Mouse (Mus musculus) lung, embryonic 16.5 days (tissue): ENCODE results near the gene Ethe1. TPM values are rescaled to one million over a fixed set of nuclear protein-coding genes. Genes with fewer than 3 reads are reported as not detected.
A peak's percentile ranks its signal among the peaks of the same experiment; 100 is the strongest.

Experiments used
- ATAC-seq: fragments of 200-750 bp; cut with Nextera tagmentation; 2 replicates; pipeline ENCODE4 v1.8.0; 2017; ENCODE audit warnings: low read depth, mild to moderate bottlenecking, moderate library complexity
- H3K27ac ChIP-seq: fragments of 300-500 bp; sonication (generic); 2 replicates; pipeline ENCODE4 v1.5.1; 2014; ENCODE audit warnings: mild to moderate bottlenecking, control low read depth, low read length
- H3K27me3 ChIP-seq: fragments of 300-500 bp; sonication (generic); 2 replicates; pipeline ENCODE4 v1.6.1; 2014; ENCODE audit warnings: low read depth, low read length, mixed read lengths; ENCODE audit not compliant: control insufficient read depth, insufficient read depth
- H3K36me3 ChIP-seq: fragments of 300-500 bp; sonication (generic); 2 replicates; pipeline ENCODE4 v1.6.1; 2014; ENCODE audit warnings: low read length; ENCODE audit not compliant: control insufficient read depth, insufficient read depth
- H3K4me1 ChIP-seq: fragments of 300-500 bp; sonication (generic); replicated peaks from 2 replicates; pipeline ENCODE4 v1.6.1; 2014; ENCODE audit warnings: low read length, mixed read lengths; ENCODE audit not compliant: control insufficient read depth, insufficient read depth
- H3K4me2 ChIP-seq: fragments of 300-500 bp; sonication (generic); 2 replicates; pipeline ENCODE4 v1.6.1; 2014; ENCODE audit warnings: low read depth, low read length, control low read depth
- H3K4me3 ChIP-seq: fragments of 300-500 bp; sonication (generic); 2 replicates; pipeline ENCODE4 v1.5.1; 2014; ENCODE audit warnings: mild to moderate bottlenecking, low read length, control low read depth
- H3K9ac ChIP-seq: fragments of 300-500 bp; sonication (generic); 2 replicates; pipeline ENCODE4 v1.6.1; 2014; ENCODE audit warnings: low read length, control low read depth
- H3K9me3 ChIP-seq: fragments of 300-500 bp; sonication (generic); 2 replicates; pipeline ENCODE4 v1.6.1; 2016; ENCODE audit warnings: low read length; ENCODE audit not compliant: control insufficient read depth
- WGBS: fragments of 180-500 bp; shearing (Covaris S2); extraction: QIAGEN DNeasy Blood & Tissue Kit; methylation state at CpG from one replicate; pipeline ENCODE4 v1.1.7; 2014; 5-methylcytosine and 5-hydroxymethylcytosine counted together
- polyA plus RNA-seq: library from polyadenylated mRNA; unstranded; fragments of >200 nt; fragmentation: Nextera tagmentation; extraction: Ambion mirVana; gene quantifications from 2 replicates; pipeline ENCODE4 v1.2.1, GENCODE M21; 2015

Ethe1 gene
- polyA plus RNA-seq, 1 experiment from 2014 or later = 22.4 TPM

GRCm38 (mm10) chr7:24592163-24592562 lies 4.8 kb downstream of the Ethe1 start:
- H3K9ac ChIP-seq = no peak overlapping the region
- no peak overlapping the region for H3K4me3 ChIP-seq
- no peaks in the 10 kb centered on the region for H3K9me3 ChIP-seq
- H3K4me1 ChIP-seq = peaks cover 26% of the 10 kb centered on the region
- no peak overlapping the region for H3K27ac ChIP-seq
- WGBS = 56% methylated on average over 4 of the region's 4 CpGs
- peaks cover 1% of the 10 kb centered on the region for H3K27me3 ChIP-seq
- no peak for ATAC-seq
- H3K36me3 ChIP-seq = no peaks in the 10 kb centered on the region
- H3K4me2 ChIP-seq = no peak overlapping the region

DNA sequence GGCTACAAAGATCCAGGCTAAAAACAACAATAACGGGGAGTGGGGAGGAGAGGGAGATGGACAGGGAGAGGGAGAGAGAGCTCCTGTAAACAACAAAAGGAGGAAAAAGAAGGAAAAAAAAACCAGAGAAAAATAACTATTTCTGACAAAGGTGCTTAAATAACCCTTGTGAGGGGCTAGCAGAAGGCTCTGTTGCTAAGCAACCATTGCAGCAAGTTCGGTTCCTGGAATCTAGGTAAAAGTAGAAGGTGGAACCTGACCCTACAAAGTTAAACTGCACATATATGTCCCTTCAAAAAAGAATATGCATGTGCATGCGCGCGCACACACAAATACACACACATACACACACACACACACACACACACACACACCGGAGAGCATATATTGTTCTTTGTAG lies 5.4 kb downstream of the Ethe1 start:
- peaks cover 20% of the 10 kb centered on the region; the same call in 1 of the 2 replicates for H3K4me1 ChIP-seq
- WGBS = 76% methylated on average over 6 of the region's 6 CpGs
- H3K9me3 ChIP-seq = no peaks in the 10 kb centered on the region
- H3K27me3 ChIP-seq = no peaks in the 10 kb centered on the region
- no peak overlapping the region for H3K4me3 ChIP-seq
- no peak overlapping the region for H3K4me2 ChIP-seq
- H3K9ac ChIP-seq = no peak overlapping the region
- no peak for ATAC-seq
- H3K36me3 ChIP-seq = no peaks in the 10 kb centered on the region
- H3K27ac ChIP-seq = no peak overlapping the region

- H3K4me3 ChIP-seq = peak overlapping the region; percentile 75
- H3K36me3 ChIP-seq = no peaks in the 10 kb centered on the region
- WGBS = 1% methylated on average over 39 of the region's 39 CpGs
- ATAC-seq = peak; percentile 94
- no peak overlapping the region for H3K27ac ChIP-seq
- no peaks in the 10 kb centered on the region for H3K27me3 ChIP-seq
- H3K4me1 ChIP-seq = peaks cover 16% of the 10 kb centered on the region; the same call in 1 of the 2 replicates
- no peaks in the 10 kb centered on the region for H3K9me3 ChIP-seq
- peak overlapping the region; percentile 83 for H3K9ac ChIP-seq
- peak overlapping the region; percentile 92 for H3K4me2 ChIP-seq
These were observed 6.4 kb downstream of the Ethe1 start for GRCm38 (mm10) chr7:24593621-24594308.

GRCm38 (mm10) chr7:24594309-24594803 lies 7.0 kb downstream of the Ethe1 start:
- Histone ChIP-seq H3K27ac (no peak overlapping the region), H3K27me3 (no peaks in the 10 kb centered on the region), H3K4me3 (peak overlapping the region; percentile 75), H3K4me1 (peaks cover 16% of the 10 kb centered on the region; the same call in 1 of the 2 replicates), H3K9ac (peak overlapping the region; percentile 83), H3K36me3 (no peaks in the 10 kb centered on the region), H3K4me2 (peak overlapping the region; percentile 92), H3K9me3 (no peaks in the 10 kb centered on the region)
- WGBS = 6% methylated on average over 13 of the region's 13 CpGs
- ATAC-seq = peak; percentile 29; the same call in 1 of the 2 replicates

- Histone ChIP-seq H3K9ac (no peak overlapping the region), H3K4me3 (no peak overlapping the region), H3K27ac (no peak overlapping the region), H3K4me1 (peaks cover 16% of the 10 kb centered on the region; the same call in 1 of the 2 replicates), H3K27me3 (no peaks in the 10 kb centered on the region), H3K9me3 (no peaks in the 10 kb centered on the region), H3K4me2 (no peak overlapping the region), H3K36me3 (no peaks in the 10 kb centered on the region)
- ATAC-seq = no peak
- WGBS = 67% methylated on average over 2 of the region's 2 CpGs
These were observed 8.1 kb downstream of the Ethe1 start for GRCm38 (mm10) chr7:24595464-24595863.

- Histone ChIP-seq H3K4me3 (no peak overlapping the region), H3K4me1 (peaks cover 14% of the 10 kb centered on the region; the same call in 1 of the 2 replicates), H3K4me2 (no peak overlapping the region), H3K27me3 (no peaks in the 10 kb centered on the region), H3K36me3 (no peaks in the 10 kb centered on the region), H3K27ac (no peak overlapping the region), H3K9ac (no peak overlapping the region), H3K9me3 (no peaks in the 10 kb centered on the region)
- WGBS = 60% methylated on average over 4 of the region's 4 CpGs
- ATAC-seq = no peak
These were observed 10.8 kb downstream of the Ethe1 start for GRCm38 (mm10) chr7:24598121-24598520.

GRCm38 (mm10) chr7:24599211-24600067 lies 12.1 kb downstream of the Ethe1 start:
- Histone ChIP-seq H3K4me1 (peaks cover 8% of the 10 kb centered on the region; the same call in 1 of the 2 replicates), H3K4me3 (no peak overlapping the region), H3K9me3 (no peaks in the 10 kb centered on the region), H3K4me2 (no peak overlapping the region), H3K36me3 (no peaks in the 10 kb centered on the region), H3K27me3 (no peaks in the 10 kb centered on the region), H3K27ac (no peak overlapping the region), H3K9ac (no peak overlapping the region)
- ATAC-seq = no peak
- WGBS = 52% methylated on average over 15 of the region's 15 CpGs

GRCm38 (mm10) chr7:24600941-24601597 lies 13.7 kb downstream of the Ethe1 start:
- no peaks in the 10 kb centered on the region for H3K36me3 ChIP-seq
- H3K4me1 ChIP-seq = 0 out of 2 replicates have a peak, but pooled peaks cover 2% of the 10 kb centered on the region
- WGBS = 3% methylated on average over 13 of the region's 13 CpGs
- no peaks in the 10 kb centered on the region for H3K27me3 ChIP-seq
- peak; percentile 94 for ATAC-seq
- no peaks in the 10 kb centered on the region for H3K9me3 ChIP-seq
- 0 out of 2 replicates have a peak overlapping the region, but pooled peaks have one; percentile 14 for H3K4me3 ChIP-seq
- H3K9ac ChIP-seq = 0 out of 2 replicates have a peak overlapping the region, but pooled peaks have one; percentile 29
- H3K27ac ChIP-seq = no peak overlapping the region
- H3K4me2 ChIP-seq = peak overlapping the region; percentile 48
